Mouse (Mus musculus) liver, embryonic 11.5 days (tissue): ENCODE results near the gene Pear1. TPM values are rescaled to one million over a fixed set of nuclear protein-coding genes. Genes with fewer than 3 reads are reported as not detected.

Experiments
- ATAC-seq: fragments of 200-750 bp; cut with Nextera tagmentation; replicated peaks from 2 replicates; pipeline ENCODE4 v1.8.0; 2017; ENCODE audit warnings: moderate number of reproducible peaks, mild to moderate bottlenecking, moderate TSS enrichment, moderate library complexity; ENCODE audit not compliant: low FRiP score
- DNase-seq: peaks from one replicate; pipeline ENCODE4 v3.0.0-alpha.2; 2017; ENCODE audit warnings: low spot score
- H3K27ac ChIP-seq: fragments of 300-500 bp; sonication (generic); 2 replicates; pipeline ENCODE4 v1.5.1; 2014; ENCODE audit warnings: mild to moderate bottlenecking, low read depth, low read length, control low read depth
- H3K27me3 ChIP-seq: fragments of 300-500 bp; sonication (generic); replicated peaks from 2 replicates; pipeline ENCODE4 v1.6.1; 2014; ENCODE audit warnings: low read length, mixed read lengths; ENCODE audit not compliant: control insufficient read depth, insufficient read depth
- H3K36me3 ChIP-seq: fragments of 300-500 bp; sonication (generic); 2 replicates; pipeline ENCODE4 v1.6.1; 2014; ENCODE audit warnings: mild to moderate bottlenecking, low read length, moderate library complexity, mixed read lengths; ENCODE audit not compliant: control insufficient read depth, insufficient read depth
- H3K4me1 ChIP-seq: fragments of 300-500 bp; sonication (generic); replicated peaks from 2 replicates; pipeline ENCODE4 v1.6.1; 2014; ENCODE audit warnings: low read length, mixed read lengths; ENCODE audit not compliant: control insufficient read depth, insufficient read depth
- H3K4me2 ChIP-seq: fragments of 300-500 bp; sonication (generic); 2 replicates; pipeline ENCODE4 v1.6.1; 2014; ENCODE audit warnings: mild to moderate bottlenecking, control low read depth, moderate library complexity
- H3K4me3 ChIP-seq: fragments of 300-500 bp; sonication (generic); 2 replicates; pipeline ENCODE4 v1.5.1; 2014; ENCODE audit warnings: low read depth, low read length, control low read depth
- H3K9ac ChIP-seq: fragments of 300-500 bp; sonication (generic); 2 replicates; pipeline ENCODE4 v1.6.1; 2014; ENCODE audit warnings: low read depth, low read length, control low read depth
- H3K9me3 ChIP-seq: fragments of 300-500 bp; sonication (generic); 2 replicates; pipeline ENCODE4 v1.6.1; 2016; ENCODE audit warnings: low read length, inconsistent platforms, mixed read lengths; ENCODE audit not compliant: control insufficient read depth
- WGBS: fragments of 180-500 bp; shearing (Covaris S2); extraction: QIAGEN DNeasy Blood & Tissue Kit; methylation state at CpG from one replicate; pipeline ENCODE4 v1.1.7; 2014; 5-methylcytosine and 5-hydroxymethylcytosine counted together
- polyA plus RNA-seq: library from polyadenylated mRNA; unstranded; fragments of >200 nt; fragmentation: Nextera tagmentation; extraction: Ambion mirVana; gene quantifications from 2 replicates; pipeline ENCODE4 v1.2.1, GENCODE M21; 2014

The Pear1 gene
- polyA plus RNA-seq, 1 experiment from 2014 or later: 18.4 TPM

GRCm38 (mm10) chr3:87816646-87817093, 7.4 kb downstream of the Pear1 start:
- ATAC-seq (peak; percentile 39), DNase-seq (peak; percentile 59)
- H3K36me3 ChIP-seq: no peaks in the 10 kb centered on the region
- no peak overlapping the region for H3K27ac ChIP-seq
- peaks cover 53% of the 10 kb centered on the region for H3K27me3 ChIP-seq
- H3K4me3 ChIP-seq: no peak overlapping the region
- no peak overlapping the region for H3K9ac ChIP-seq
- no peaks in the 10 kb centered on the region for H3K9me3 ChIP-seq
- 5% methylated on average over 12 of the region's 12 CpGs for WGBS
- 0 out of 2 replicates have a peak, but pooled peaks cover 2% of the 10 kb centered on the region for H3K4me1 ChIP-seq
- H3K4me2 ChIP-seq: no peak overlapping the region

DNA sequence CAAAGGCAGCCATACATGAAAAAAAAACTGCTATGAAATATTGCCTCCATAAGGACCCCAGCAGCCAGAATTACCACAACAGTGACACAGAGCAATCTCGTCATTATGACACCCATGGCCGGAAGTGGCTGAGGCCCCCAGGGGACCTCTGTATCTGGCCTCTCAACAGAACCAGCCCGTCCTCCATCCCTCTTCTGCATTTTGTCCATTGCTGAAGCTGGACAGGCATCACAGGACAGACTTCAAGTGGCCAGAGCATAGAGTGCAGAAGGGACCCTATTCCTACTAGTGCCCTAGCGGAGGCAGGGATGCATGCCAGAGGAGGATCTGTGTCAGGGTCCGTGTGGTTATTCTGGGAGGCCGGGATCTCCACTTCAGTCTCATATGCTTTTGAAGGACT, 7.9 kb downstream of the Pear1 start:
- H3K9ac ChIP-seq: no peak overlapping the region
- ATAC-seq: no peak
- H3K9me3 ChIP-seq: no peaks in the 10 kb centered on the region
- H3K27ac ChIP-seq: no peak overlapping the region
- H3K4me2 ChIP-seq: no peak overlapping the region
- WGBS: 58% methylated on average over 6 of the region's 6 CpGs
- DNase-seq: no peak
- H3K27me3 ChIP-seq: peaks cover 58% of the 10 kb centered on the region
- 0 out of 2 replicates have a peak, but pooled peaks cover 2% of the 10 kb centered on the region for H3K4me1 ChIP-seq
- no peak overlapping the region for H3K4me3 ChIP-seq
- H3K36me3 ChIP-seq: no peaks in the 10 kb centered on the region

DNA sequence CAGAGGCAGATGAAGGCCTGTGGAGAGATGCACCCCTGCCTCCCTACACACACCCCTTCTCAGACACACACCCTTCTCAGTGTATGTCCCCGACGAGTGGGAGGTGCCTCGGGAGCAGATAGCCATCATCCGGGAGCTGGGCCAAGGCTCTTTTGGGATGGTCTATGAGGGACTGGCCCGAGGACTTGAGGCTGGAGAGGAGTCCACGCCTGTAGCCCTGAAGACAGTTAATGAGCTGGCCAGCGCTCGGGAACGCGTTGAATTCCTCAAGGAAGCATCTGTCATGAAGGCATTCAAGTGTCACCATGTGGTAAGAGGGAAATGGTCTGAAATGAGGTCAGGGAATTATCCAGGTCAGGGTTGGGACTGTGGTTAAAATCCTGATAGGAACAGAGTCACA, 11.2 kb downstream of the Pear1 start:
- DNase-seq (no peak), ATAC-seq (no peak)
- no peak overlapping the region for H3K9ac ChIP-seq
- H3K9me3 ChIP-seq: no peaks in the 10 kb centered on the region
- no peak overlapping the region for H3K4me2 ChIP-seq
- 50% methylated on average over 10 of the region's 10 CpGs for WGBS
- H3K27ac ChIP-seq: no peak overlapping the region
- peaks cover 80% of the 10 kb centered on the region for H3K27me3 ChIP-seq
- H3K36me3 ChIP-seq: no peaks in the 10 kb centered on the region
- H3K4me1 ChIP-seq: 0 out of 2 replicates have a peak, but pooled peaks cover 6% of the 10 kb centered on the region
- H3K4me3 ChIP-seq: no peak overlapping the region

DNA sequence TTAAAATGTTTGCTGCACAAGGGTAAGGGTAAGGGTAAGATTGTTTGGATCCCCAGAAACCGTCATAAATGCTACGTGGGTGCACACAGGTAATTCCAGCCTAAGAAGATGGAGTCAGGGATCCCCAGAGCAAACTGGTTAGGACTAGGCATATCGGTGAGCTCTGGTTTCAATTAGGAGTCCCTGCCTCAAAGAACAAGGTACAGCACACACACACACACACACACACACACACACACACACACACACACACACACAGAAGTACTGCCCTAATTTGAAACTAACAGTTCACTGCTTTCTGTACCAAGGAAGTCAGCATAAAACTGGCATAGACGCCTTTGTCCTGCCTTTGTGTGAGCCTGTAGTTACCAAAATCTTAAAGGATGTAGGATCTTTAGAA, 11.7 kb downstream of the Pear1 start:
- Histone ChIP-seq H3K27ac (no peak overlapping the region), H3K9ac (no peak overlapping the region)
- WGBS: 67% methylated on average over 4 of the region's 4 CpGs

GRCm38 (mm10) chr3:87811297-87811696, 12.8 kb downstream of the Pear1 start:
- DNase-seq: no peak
- Histone ChIP-seq H3K27ac (no peak overlapping the region), H3K4me2 (no peak overlapping the region), H3K4me1 (0 out of 2 replicates have a peak, but pooled peaks cover 3% of the 10 kb centered on the region), H3K4me3 (no peak overlapping the region), H3K9me3 (no peaks in the 10 kb centered on the region), H3K9ac (no peak overlapping the region), H3K36me3 (no peaks in the 10 kb centered on the region), H3K27me3 (peaks cover 81% of the 10 kb centered on the region)
- ATAC-seq: no peak
- 78% methylated on average over 8 of the region's 8 CpGs for WGBS

More for the DNA sequence above, 11.7 kb downstream of the Pear1 start:
- ATAC-seq (no peak), DNase-seq (no peak)
- Histone ChIP-seq H3K27me3 (peaks cover 80% of the 10 kb centered on the region), H3K4me2 (no peak overlapping the region), H3K9me3 (no peaks in the 10 kb centered on the region), H3K4me3 (no peak overlapping the region), H3K36me3 (no peaks in the 10 kb centered on the region), H3K4me1 (0 out of 2 replicates have a peak, but pooled peaks cover 6% of the 10 kb centered on the region)

DNA sequence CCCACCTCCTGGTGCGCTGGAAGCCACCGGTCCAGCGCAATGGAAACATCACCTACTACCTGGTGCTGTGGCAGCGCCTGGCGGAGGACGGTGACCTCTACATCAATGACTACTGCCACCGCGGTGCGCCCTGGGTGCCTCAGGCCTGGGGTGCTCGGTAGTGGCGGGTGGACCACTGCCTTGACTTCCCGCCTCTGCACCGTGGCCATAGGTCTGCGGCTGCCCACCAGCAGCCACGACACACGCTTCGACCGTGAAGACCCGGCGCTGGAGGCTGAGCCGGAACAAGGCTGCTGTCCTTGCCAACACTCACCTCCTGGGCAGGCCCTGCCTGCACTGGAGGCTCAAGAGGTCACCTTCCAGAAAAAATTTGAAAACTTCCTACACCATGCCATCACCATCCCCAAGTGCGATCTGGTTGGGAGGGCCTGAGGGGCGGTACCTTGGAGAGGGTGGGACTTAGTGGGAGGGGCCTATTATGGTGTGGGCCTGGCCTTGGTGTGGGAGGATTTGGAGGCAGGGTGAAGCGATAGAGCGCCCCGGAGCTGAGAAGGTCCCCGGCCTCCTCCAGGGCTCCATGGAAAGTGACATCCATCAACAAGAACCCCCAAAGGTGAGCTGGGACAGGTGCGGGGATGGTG, 14.7 kb downstream of the Pear1 start:
- Histone ChIP-seq H3K4me3 (peak overlapping the region; percentile 11; the same call in 1 of the 2 replicates), H3K9me3 (no peaks in the 10 kb centered on the region), H3K27me3 (peaks cover 92% of the 10 kb centered on the region), H3K4me1 (0 out of 2 replicates have a peak, but pooled peaks cover 3% of the 10 kb centered on the region), H3K36me3 (no peaks in the 10 kb centered on the region), H3K9ac (no peak overlapping the region), H3K27ac (no peak overlapping the region), H3K4me2 (peak overlapping the region; percentile 32; the same call in 1 of the 2 replicates)
- ATAC-seq: peak; percentile 64; the same call in 1 of the 2 replicates
- DNase-seq: no peak
- WGBS: 8% methylated on average over 28 of the region's 28 CpGs

- Histone ChIP-seq H3K4me2 (peak overlapping the region; percentile 61), H3K27ac (no peak overlapping the region), H3K36me3 (no peaks in the 10 kb centered on the region), H3K27me3 (peaks cover 94% of the 10 kb centered on the region), H3K9ac (no peak overlapping the region), H3K4me1 (0 out of 2 replicates have a peak, but pooled peaks cover 2% of the 10 kb centered on the region), H3K4me3 (peak overlapping the region; percentile 18; the same call in 1 of the 2 replicates), H3K9me3 (no peaks in the 10 kb centered on the region)
- 4% methylated on average over 26 of the region's 26 CpGs for WGBS
- DNase-seq (no peak), ATAC-seq (no peak)
Measured at GRCm38 (mm10) chr3:87804038-87804677, 19.9 kb downstream of the Pear1 start.

- no peak overlapping the region for H3K27ac ChIP-seq
- peaks cover 97% of the 10 kb centered on the region for H3K27me3 ChIP-seq
- 0 out of 2 replicates have a peak, but pooled peaks cover 2% of the 10 kb centered on the region for H3K4me1 ChIP-seq
- no peaks in the 10 kb centered on the region for H3K36me3 ChIP-seq
- DNase-seq (no peak), ATAC-seq (no peak)
- H3K4me2 ChIP-seq: no peak overlapping the region
- 57% methylated on average over 5 of the region's 5 CpGs for WGBS
- H3K4me3 ChIP-seq: no peak overlapping the region
- no peak overlapping the region for H3K9ac ChIP-seq
- no peaks in the 10 kb centered on the region for H3K9me3 ChIP-seq
Measured at GRCm38 (mm10) chr3:87801681-87802080, 22.4 kb downstream of the Pear1 start.
